Mouse (Mus musculus) G1E (cell line): ENCODE data around the gene Cntn6.

Experiments used
- CTCF ChIP-seq: IDR thresholded peaks from 2 replicates; pipeline ENCODE4 v1.5.1; 2012; ENCODE audit warnings: low read depth, low read length, inconsistent platforms, mixed read lengths
- GATA1 ChIP-seq: IDR thresholded peaks from 2 replicates; pipeline ENCODE4 v1.6.1; 2012; ENCODE audit warnings: borderline replicate concordance, low read length, inconsistent platforms, mixed read lengths
- GATA2 ChIP-seq: IDR thresholded peaks from 2 replicates; pipeline ENCODE4 v1.6.1; 2012; ENCODE audit warnings: low read depth, low read length, inconsistent platforms, borderline replicate concordance
- POLR2AphosphoS5 ChIP-seq: IDR thresholded peaks from 2 replicates; pipeline ENCODE4 v1.6.1; 2012; ENCODE audit warnings: low read depth, low read length, inconsistent platforms; ENCODE audit not compliant: insufficient replicate concordance
- TAL1 ChIP-seq: conservative IDR thresholded peaks from 2 replicates; pipeline ENCODE4 v1.6.1; 2012; ENCODE audit warnings: low read depth, low read length, inconsistent platforms, mixed read lengths

DNA sequence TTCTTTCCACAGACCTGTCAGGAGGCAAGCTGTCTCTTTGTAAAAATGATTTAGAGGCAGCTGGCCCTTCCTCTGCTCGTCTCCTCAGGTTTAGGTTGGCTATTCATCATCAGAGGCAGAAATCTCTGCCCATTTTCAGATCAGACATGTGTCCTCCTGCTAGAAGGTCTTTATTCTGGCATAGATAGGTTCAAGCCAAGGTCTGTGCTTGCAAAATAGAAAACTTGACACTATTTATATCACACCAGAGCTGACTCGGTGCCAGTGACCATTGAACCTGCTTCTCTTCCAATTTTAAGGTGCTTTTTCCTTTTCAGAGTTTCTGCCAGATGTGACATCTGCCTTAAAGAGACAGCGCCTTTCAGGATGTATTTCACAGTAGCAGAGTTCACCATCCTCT lies 95.4 kb downstream of the Cntn6 start:
- TF ChIP-seq GATA2 (no peak), POLR2AphosphoS5 (no peak), CTCF (no peak), TAL1 (no peak), GATA1 (no peak)
